ENCODE assay signal across 16 mouse cellular contexts in genomic region chr7:64874941-64875340, GRCm38 (mm10).
"Had no signal": no experiment of that assay in that cellular context is flagged by ENCODE, and none has a peak within 500 bp of the region (broad histone marks: within the 10 kb centered on the region; RNA-seq: fewer than 3 reads in every experiment).

No protein-coding gene starts in this region.

- H3K27me3 ChIP-seq: liver, embryonic 15.5 days; midbrain, embryonic 15.5 days; neural tube, embryonic 12.5 days had no signal

- H3K9me3 ChIP-seq: limb, embryonic 10.5 days; liver, embryonic 15.5 days; midbrain, embryonic 10.5 days; midbrain, embryonic 15.5 days; neural tube, embryonic 12.5 days had no signal

- H3K4me3 ChIP-seq: limb, embryonic 10.5 days; liver, embryonic 15.5 days; midbrain, embryonic 10.5 days; midbrain, embryonic 15.5 days; neural tube, embryonic 12.5 days had no signal

- ATAC-seq: intestine, postnatal 0 days; lung, postnatal 0 days; midbrain, embryonic 15.5 days had no signal

- H3K4me2 ChIP-seq: liver, embryonic 11.5 days; liver, embryonic 15.5 days; midbrain, embryonic 15.5 days; neural tube, embryonic 12.5 days had no signal

- DNase-seq: kidney, adult 8-10 months; kidney, postnatal 25 days; lung, adult 2 months; lung, postnatal 4 days; right cerebral cortex, postnatal 25 days; thymus, adult 18-20 months; thymus, postnatal 14 days had no signal

- H3K36me3 ChIP-seq: liver, embryonic 15.5 days; midbrain, embryonic 15.5 days; neural tube, embryonic 12.5 days had no signal

- H3K9ac ChIP-seq: liver, embryonic 15.5 days; midbrain, embryonic 15.5 days; neural tube, embryonic 12.5 days had no signal

- H3K27ac ChIP-seq: limb, embryonic 10.5 days; liver, embryonic 15.5 days; midbrain, embryonic 10.5 days; midbrain, embryonic 15.5 days; neural tube, embryonic 12.5 days; stomach, postnatal 0 days had no signal
